Mouse (Mus musculus) spleen, adult 2 months (tissue): ENCODE data around the gene Tmem59l.

Experiments used
- CTCF ChIP-seq: fragments of 200-500 bp; IDR thresholded peaks from 2 replicates; pipeline ENCODE4 v1.5.1; 2011; ENCODE audit warnings: mild to moderate bottlenecking, inconsistent platforms; ENCODE audit not compliant: insufficient read depth, insufficient read length, insufficient replicate concordance; ENCODE audit errors: extremely low read depth
- POLR2A ChIP-seq: fragments of 200-500 bp; IDR thresholded peaks from 2 replicates; pipeline ENCODE4 v1.6.1; 2011; ENCODE audit warnings: low read depth, low read length, inconsistent platforms

- TF ChIP-seq POLR2A: peak; percentile 12; the same call in 1 of the 2 replicates
- peak; percentile 93 for TF ChIP-seq CTCF
Measured at GRCm38 (mm10) chr8:70506328-70507026, 19.3 kb upstream of the Tmem59l start, which contains the start of gene Rex1bd.
